Mouse (Mus musculus) heart, postnatal 0 days (tissue): ENCODE measurements around the gene Gm3149. TPM values are rescaled to one million over a fixed set of nuclear protein-coding genes. Genes with fewer than 3 reads are reported as not detected.

ENCODE experiments used
- polyA plus RNA-seq: library from polyadenylated mRNA; unstranded; fragments of >200 nt; fragmentation: Nextera tagmentation; extraction: Ambion mirVana; gene quantifications from 2 replicates; pipeline ENCODE4 v1.2.1, GENCODE M21; 2015
- total RNA-seq: library from RNA; depleted of rRNA; stranded (reverse); fragments of >200 nt; gene quantifications from 2 replicates; pipeline ENCODE4 v1.2.3, GENCODE M21; 2014; ENCODE audit warnings: low replicate concordance; rRNA removed

The Gm3149 gene
- total and polyA plus RNA-seq, 2 experiments from 2014 or later: not detected

Other genes starting within 250 kb of the Gm3149 start
- gene Gm3115, start 233.2 kb upstream of the Gm3149 start, total RNA-seq: not detected in 2 replicates
- gene Gm3115, start 233.2 kb upstream of the Gm3149 start, polyA plus RNA-seq: not detected in 2 replicates
- 0.12 TPM in 1 of 2 replicates, not detected in the other for gene Gm8108, start 206.8 kb upstream of the Gm3149 start, total RNA-seq
- gene Gm8108, start 206.8 kb upstream of the Gm3149 start, polyA plus RNA-seq: 0.14 and 0.21 TPM in 2 replicates
- gene Gm3127, start 152.3 kb upstream of the Gm3149 start, total RNA-seq: not detected in 2 replicates
- gene Gm3127, start 152.3 kb upstream of the Gm3149 start, polyA plus RNA-seq: not detected in 2 replicates
- gene Gm2974, start 134.7 kb upstream of the Gm3149 start, total RNA-seq: not detected in 2 replicates
- gene Gm2974, start 134.7 kb upstream of the Gm3149 start, polyA plus RNA-seq: not detected in 2 replicates
- not detected in 2 replicates for gene Gm3138, start 67.7 kb upstream of the Gm3149 start, total RNA-seq
- not detected in 2 replicates for gene Gm3138, start 67.7 kb upstream of the Gm3149 start, polyA plus RNA-seq
- gene 2610042L04Rik, start 17.5 kb downstream of the Gm3149 start, total RNA-seq: not detected in 2 replicates
- gene 2610042L04Rik, start 17.5 kb downstream of the Gm3149 start, polyA plus RNA-seq: 0.07 TPM in 1 of 2 replicates, not detected in the other
- not detected in 2 replicates for gene Gm3159, start 80.2 kb downstream of the Gm3149 start, total RNA-seq
- not detected in 2 replicates for gene Gm3159, start 80.2 kb downstream of the Gm3149 start, polyA plus RNA-seq
- gene Gm3164, start 98.2 kb downstream of the Gm3149 start, total RNA-seq: not detected in 2 replicates
- gene Gm3164, start 98.2 kb downstream of the Gm3149 start, polyA plus RNA-seq: not detected in 2 replicates
- gene Gm3173, start 113.7 kb downstream of the Gm3149 start, total RNA-seq: not detected in 2 replicates
- gene Gm3173, start 113.7 kb downstream of the Gm3149 start, polyA plus RNA-seq: not detected in 2 replicates
- gene Gm3182, start 164.5 kb downstream of the Gm3149 start, total RNA-seq: not detected in 2 replicates
- not detected in 2 replicates for gene Gm3182, start 164.5 kb downstream of the Gm3149 start, polyA plus RNA-seq
- not detected in 2 replicates for gene Gm3047, start 238.1 kb downstream of the Gm3149 start, total RNA-seq
- gene Gm3047, start 238.1 kb downstream of the Gm3149 start, polyA plus RNA-seq: not detected in 2 replicates